Mouse (Mus musculus): ENCODE measurements around the gene Pcnx. TPM values are rescaled to one million over a fixed set of nuclear protein-coding genes. Genes with fewer than 3 reads are reported as not detected.

Pcnx gene
- polyA plus RNA-seq, 1 experiment from 2014 or later = 9.9 TPM

DNA sequence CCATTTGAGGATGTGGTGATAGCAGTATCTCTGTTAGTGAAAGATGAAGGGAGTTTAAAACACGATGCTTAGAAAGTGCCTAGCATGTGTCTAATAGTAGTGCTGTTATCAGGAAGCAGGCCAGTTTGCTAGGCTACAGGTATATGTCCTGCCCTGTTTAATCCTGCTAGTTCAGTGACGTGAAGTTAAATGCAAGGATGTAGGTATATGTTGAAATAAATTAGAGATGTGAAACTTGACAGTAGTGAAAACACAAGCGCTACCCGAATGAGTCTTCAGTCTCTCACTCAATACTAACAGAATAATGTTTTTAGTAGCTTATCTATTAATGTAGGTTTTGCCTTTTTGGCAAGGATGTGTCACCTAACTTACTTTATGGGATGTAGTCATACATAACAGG lies 62.0 kb downstream of the Pcnx start:
- WGBS = 95% methylated on average over 4 of the region's 4 CpGs
- Histone ChIP-seq H3K27ac (ENCODE audit: low read length) (no peak overlapping the region), H3K36me3 (ENCODE audit: control insufficient read depth, insufficient read depth, low read length) (peaks cover 13% of the 10 kb centered on the region), H3K4me3 (ENCODE audit: low read depth, low read length) (no peak overlapping the region), H3K27me3 (ENCODE audit: control insufficient read depth, insufficient read depth, low read depth, low read length) (no peaks in the 10 kb centered on the region), H3K9ac (ENCODE audit: low read depth, low read length) (no peak overlapping the region), H3K9me3 (replicated peaks; ENCODE audit: control insufficient read depth, low read length, poor library complexity, severe bottlenecking) (no peaks in the 10 kb centered on the region), H3K4me2 (ENCODE audit: low read length) (no peak overlapping the region), H3K4me1 (ENCODE audit: control insufficient read depth, insufficient read depth, low read length) (no peaks in the 10 kb centered on the region)
- no peak for ATAC-seq

GRCm38 (mm10) chr12:81922838-81923237 lies 63.0 kb downstream of the Pcnx start:
- Histone ChIP-seq H3K9ac (ENCODE audit: low read depth, low read length) (no peak overlapping the region), H3K9me3 (replicated peaks; ENCODE audit: control insufficient read depth, low read length, poor library complexity, severe bottlenecking) (no peaks in the 10 kb centered on the region), H3K4me3 (ENCODE audit: low read depth, low read length) (no peak overlapping the region), H3K4me1 (ENCODE audit: control insufficient read depth, insufficient read depth, low read length) (no peaks in the 10 kb centered on the region; the same call in 1 of the 2 replicates), H3K4me2 (ENCODE audit: low read length) (no peak overlapping the region), H3K27ac (ENCODE audit: low read length) (no peak overlapping the region), H3K27me3 (ENCODE audit: control insufficient read depth, insufficient read depth, low read depth, low read length) (no peaks in the 10 kb centered on the region), H3K36me3 (ENCODE audit: control insufficient read depth, insufficient read depth, low read length) (peaks cover 9% of the 10 kb centered on the region)
- WGBS = 51% methylated on average over 3 of the region's 3 CpGs
- ATAC-seq = no peak

GRCm38 (mm10) chr12:81927163-81927562 lies 67.3 kb downstream of the Pcnx start:
- WGBS = 95% methylated on average over 5 of the region's 5 CpGs

GRCm38 (mm10) chr12:81927643-81928381 lies 68.0 kb downstream of the Pcnx start:
- H3K9me3 ChIP-seq (replicated peaks; ENCODE audit: control insufficient read depth, low read length, poor library complexity, severe bottlenecking) = no peaks in the 10 kb centered on the region
- no peak for ATAC-seq
- H3K4me1 ChIP-seq (ENCODE audit: control insufficient read depth, insufficient read depth, low read length) = peaks cover 4% of the 10 kb centered on the region; the same call in 1 of the 2 replicates
- H3K27ac ChIP-seq (ENCODE audit: low read length) = no peak overlapping the region
- no peaks in the 10 kb centered on the region for H3K27me3 ChIP-seq (ENCODE audit: control insufficient read depth, insufficient read depth, low read depth, low read length)
- H3K4me3 ChIP-seq (ENCODE audit: low read depth, low read length) = no peak overlapping the region
- WGBS = 84% methylated on average over 19 of the region's 19 CpGs
- H3K36me3 ChIP-seq (ENCODE audit: control insufficient read depth, insufficient read depth, low read length) = no peaks in the 10 kb centered on the region
- H3K4me2 ChIP-seq (ENCODE audit: low read length) = no peak overlapping the region
- H3K9ac ChIP-seq (ENCODE audit: low read depth, low read length) = no peak overlapping the region

More at GRCm38 (mm10) chr12:81927163-81927562, 67.3 kb downstream of the Pcnx start:
- H3K36me3 ChIP-seq (ENCODE audit: control insufficient read depth, insufficient read depth, low read length) = no peaks in the 10 kb centered on the region
- no peak overlapping the region for H3K4me2 ChIP-seq (ENCODE audit: low read length)
- H3K27ac ChIP-seq (ENCODE audit: low read length) = no peak overlapping the region
- no peak overlapping the region for H3K4me3 ChIP-seq (ENCODE audit: low read depth, low read length)
- H3K9me3 ChIP-seq (replicated peaks; ENCODE audit: control insufficient read depth, low read length, poor library complexity, severe bottlenecking) = no peaks in the 10 kb centered on the region
- no peaks in the 10 kb centered on the region for H3K27me3 ChIP-seq (ENCODE audit: control insufficient read depth, insufficient read depth, low read depth, low read length)
- H3K4me1 ChIP-seq (ENCODE audit: control insufficient read depth, insufficient read depth, low read length) = peaks cover 4% of the 10 kb centered on the region; the same call in 1 of the 2 replicates
- no peak overlapping the region for H3K9ac ChIP-seq (ENCODE audit: low read depth, low read length)
- ATAC-seq = no peak

DNA sequence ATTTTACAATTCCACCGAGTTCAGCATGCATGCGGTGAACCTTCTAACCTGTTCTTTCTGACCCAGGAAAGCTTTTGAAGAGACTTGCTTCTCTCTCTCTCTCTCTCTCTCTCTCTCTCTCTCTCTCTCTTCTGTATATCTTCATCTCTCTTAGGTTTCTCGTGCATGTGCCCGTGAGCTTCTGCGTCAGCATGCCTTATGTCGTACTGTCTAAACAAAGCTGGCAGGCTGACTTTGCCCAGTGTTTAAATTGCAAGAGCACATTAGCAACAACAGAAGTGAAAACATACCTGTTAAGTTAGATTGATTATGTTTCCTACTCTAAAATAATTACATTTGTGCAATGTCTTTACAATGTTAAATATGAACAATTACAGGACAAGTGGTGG lies 68.6 kb downstream of the Pcnx start:
- WGBS = 88% methylated on average over 6 of the region's 6 CpGs
- Histone ChIP-seq H3K36me3 (ENCODE audit: control insufficient read depth, insufficient read depth, low read length) (peaks cover under 1% of the 10 kb centered on the region; the same call in 1 of the 2 replicates), H3K4me3 (ENCODE audit: low read depth, low read length) (no peak overlapping the region), H3K4me2 (ENCODE audit: low read length) (no peak overlapping the region), H3K9ac (ENCODE audit: low read depth, low read length) (no peak overlapping the region), H3K27ac (ENCODE audit: low read length) (no peak overlapping the region), H3K4me1 (ENCODE audit: control insufficient read depth, insufficient read depth, low read length) (peaks cover 4% of the 10 kb centered on the region; the same call in 1 of the 2 replicates), H3K9me3 (replicated peaks; ENCODE audit: control insufficient read depth, low read length, poor library complexity, severe bottlenecking) (no peaks in the 10 kb centered on the region), H3K27me3 (ENCODE audit: control insufficient read depth, insufficient read depth, low read depth, low read length) (no peaks in the 10 kb centered on the region)
- ATAC-seq = no peak

GRCm38 (mm10) chr12:81932015-81932414 lies 72.2 kb downstream of the Pcnx start:
- no peak overlapping the region for H3K4me2 ChIP-seq (ENCODE audit: low read length)
- ATAC-seq = no peak
- no peak overlapping the region for H3K27ac ChIP-seq (ENCODE audit: low read length)
- 75% methylated on average over 13 of the region's 13 CpGs for WGBS
- peaks cover 3% of the 10 kb centered on the region; the same call in 1 of the 2 replicates for H3K36me3 ChIP-seq (ENCODE audit: control insufficient read depth, insufficient read depth, low read length)
- no peaks in the 10 kb centered on the region for H3K9me3 ChIP-seq (replicated peaks; ENCODE audit: control insufficient read depth, low read length, poor library complexity, severe bottlenecking)
- no peaks in the 10 kb centered on the region for H3K27me3 ChIP-seq (ENCODE audit: control insufficient read depth, insufficient read depth, low read depth, low read length)
- no peak overlapping the region for H3K9ac ChIP-seq (ENCODE audit: low read depth, low read length)
- no peak overlapping the region for H3K4me3 ChIP-seq (ENCODE audit: low read depth, low read length)
- peaks cover 4% of the 10 kb centered on the region; the same call in 1 of the 2 replicates for H3K4me1 ChIP-seq (ENCODE audit: control insufficient read depth, insufficient read depth, low read length)

DNA sequence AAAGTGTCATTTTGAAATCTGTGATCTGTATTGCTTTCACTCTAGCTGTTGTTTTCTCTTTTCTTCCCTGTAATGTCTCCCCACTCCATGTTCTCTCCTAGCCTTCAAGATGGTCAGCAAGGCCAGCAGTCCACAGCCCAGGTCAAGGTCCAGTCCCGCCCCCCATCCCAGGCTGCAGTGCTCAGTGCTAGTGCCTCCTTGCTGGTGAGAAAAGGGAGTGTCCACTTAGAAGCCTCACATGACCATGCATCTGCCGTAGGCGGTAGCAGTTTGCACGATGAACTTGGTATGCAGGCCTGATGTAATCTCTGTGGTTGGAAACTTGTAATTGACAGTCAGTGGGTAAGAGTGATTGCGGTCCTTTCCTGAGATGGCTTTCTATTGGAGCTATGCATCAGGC lies 73.6 kb downstream of the Pcnx start:
- H3K4me1 ChIP-seq (ENCODE audit: control insufficient read depth, insufficient read depth, low read length) = peaks cover 2% of the 10 kb centered on the region; the same call in 1 of the 2 replicates
- H3K4me3 ChIP-seq (ENCODE audit: low read depth, low read length) = no peak overlapping the region
- no peaks in the 10 kb centered on the region for H3K27me3 ChIP-seq (ENCODE audit: control insufficient read depth, insufficient read depth, low read depth, low read length)
- no peak overlapping the region for H3K27ac ChIP-seq (ENCODE audit: low read length)
- H3K9ac ChIP-seq (ENCODE audit: low read depth, low read length) = no peak overlapping the region
- no peak for ATAC-seq
- peaks cover 3% of the 10 kb centered on the region; the same call in 1 of the 2 replicates for H3K36me3 ChIP-seq (ENCODE audit: control insufficient read depth, insufficient read depth, low read length)
- 94% methylated on average over 5 of the region's 5 CpGs for WGBS
- H3K9me3 ChIP-seq (replicated peaks; ENCODE audit: control insufficient read depth, low read length, poor library complexity, severe bottlenecking) = no peaks in the 10 kb centered on the region
- H3K4me2 ChIP-seq (ENCODE audit: low read length) = no peak overlapping the region

- H3K36me3 ChIP-seq (ENCODE audit: control insufficient read depth, insufficient read depth, low read length) = peaks cover 3% of the 10 kb centered on the region; the same call in 1 of the 2 replicates
- no peak overlapping the region for H3K4me2 ChIP-seq (ENCODE audit: low read length)
- WGBS = 93% methylated on average over 5 of the region's 5 CpGs
- no peaks in the 10 kb centered on the region; the same call in 1 of the 2 replicates for H3K4me1 ChIP-seq (ENCODE audit: control insufficient read depth, insufficient read depth, low read length)
- no peak for ATAC-seq
- no peak overlapping the region for H3K27ac ChIP-seq (ENCODE audit: low read length)
- H3K9me3 ChIP-seq (replicated peaks; ENCODE audit: control insufficient read depth, low read length, poor library complexity, severe bottlenecking) = no peaks in the 10 kb centered on the region
- no peak overlapping the region for H3K9ac ChIP-seq (ENCODE audit: low read depth, low read length)
- H3K4me3 ChIP-seq (ENCODE audit: low read depth, low read length) = no peak overlapping the region
- no peaks in the 10 kb centered on the region for H3K27me3 ChIP-seq (ENCODE audit: control insufficient read depth, insufficient read depth, low read depth, low read length)
These were observed 74.7 kb downstream of the Pcnx start for GRCm38 (mm10) chr12:81934510-81934909.

DNA sequence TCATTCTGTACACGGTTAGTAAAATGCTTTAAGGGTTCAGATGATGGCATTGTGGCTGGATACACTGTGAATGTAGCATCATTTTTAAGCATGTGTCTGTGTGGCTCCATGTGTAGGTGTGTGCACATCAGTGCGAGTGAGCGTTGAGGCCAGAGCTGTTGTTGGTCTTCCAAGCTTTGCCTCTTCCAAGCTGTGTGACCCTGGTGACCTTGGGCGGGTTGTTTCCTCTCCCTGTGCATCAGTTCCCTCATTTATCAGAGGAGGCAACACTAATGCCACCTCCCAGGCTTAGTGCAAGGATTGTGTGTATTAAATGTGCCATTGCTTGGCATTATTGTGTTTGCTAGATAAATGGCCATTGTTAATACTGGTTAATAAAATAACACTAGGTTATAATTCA lies 76.2 kb downstream of the Pcnx start:
- ATAC-seq = no peak
- WGBS = 44% methylated on average over 4 of the region's 4 CpGs
- no peak overlapping the region for H3K4me2 ChIP-seq (ENCODE audit: low read length)
- H3K36me3 ChIP-seq (ENCODE audit: control insufficient read depth, insufficient read depth, low read length) = peaks cover 3% of the 10 kb centered on the region; the same call in 1 of the 2 replicates
- no peak overlapping the region for H3K4me3 ChIP-seq (ENCODE audit: low read depth, low read length)
- no peaks in the 10 kb centered on the region; the same call in 1 of the 2 replicates for H3K4me1 ChIP-seq (ENCODE audit: control insufficient read depth, insufficient read depth, low read length)
- 0 out of 2 replicates have a peak overlapping the region, but pooled peaks have one; percentile 5 for H3K27ac ChIP-seq (ENCODE audit: low read length)
- no peaks in the 10 kb centered on the region for H3K27me3 ChIP-seq (ENCODE audit: control insufficient read depth, insufficient read depth, low read depth, low read length)
- H3K9me3 ChIP-seq (replicated peaks; ENCODE audit: control insufficient read depth, low read length, poor library complexity, severe bottlenecking) = no peaks in the 10 kb centered on the region
- no peak overlapping the region for H3K9ac ChIP-seq (ENCODE audit: low read depth, low read length)
